Mouse (Mus musculus): ENCODE data around the gene Il1r2.

Gene Il1r2

GRCm38 (mm10) chr1:40073779-40074178 lies at the start of gene Il1r2:
Gene Il1r2 (plus strand): TSS chr1:40074079.
- DNase-seq (ENCODE audit: low read depth) = no peak

GRCm38 (mm10) chr1:40024554-40025320 lies 49.1 kb upstream of the Il1r2 start:
- DNase-seq (ENCODE audit: low read depth) = no peak

GRCm38 (mm10) chr1:40025416-40025815 lies 48.5 kb upstream of the Il1r2 start:
- DNase-seq (ENCODE audit: low read depth) = no peak

GRCm38 (mm10) chr1:40027116-40027620 lies 46.7 kb upstream of the Il1r2 start:
- no peak for DNase-seq (ENCODE audit: low read depth)

GRCm38 (mm10) chr1:40028207-40028998 lies 45.5 kb upstream of the Il1r2 start:
- DNase-seq (ENCODE audit: low read depth) = no peak

GRCm38 (mm10) chr1:40029597-40029996 lies 44.3 kb upstream of the Il1r2 start:
- no peak for DNase-seq (ENCODE audit: low read depth)

DNA sequence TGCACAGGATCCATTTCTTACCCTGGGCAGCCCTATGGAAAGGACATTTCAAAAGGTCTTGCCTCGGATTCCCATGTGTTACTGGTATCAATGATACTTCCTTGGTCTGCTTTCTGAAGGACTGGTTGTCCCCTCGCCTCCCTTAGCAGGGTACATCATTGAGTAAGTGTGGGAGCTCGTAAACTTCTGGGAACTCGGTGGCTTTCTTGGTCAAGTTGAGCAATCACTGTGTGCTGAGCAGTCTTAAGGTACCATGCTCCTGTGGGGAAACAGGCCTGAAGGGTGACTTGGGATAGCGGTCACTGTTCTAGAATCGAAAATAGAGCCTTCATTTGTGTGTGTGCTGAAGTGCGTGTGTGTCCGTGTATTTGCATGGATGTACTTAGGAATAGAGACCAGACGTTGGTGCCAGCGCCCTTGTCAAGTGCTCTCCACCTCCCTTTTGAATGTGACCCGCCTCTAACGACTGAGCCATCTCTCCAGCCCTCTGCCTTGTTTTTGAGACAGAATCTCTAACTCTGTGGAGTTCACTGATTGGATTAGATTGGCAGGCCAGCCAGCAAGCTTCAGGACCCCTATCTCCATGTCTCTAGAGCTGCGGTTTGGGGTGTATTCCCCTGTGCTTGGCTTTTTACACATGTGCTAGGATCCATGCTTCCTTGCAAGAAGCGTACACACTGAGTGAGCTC lies 43.4 kb upstream of the Il1r2 start:
- DNase-seq (ENCODE audit: low read depth) = no peak

DNA sequence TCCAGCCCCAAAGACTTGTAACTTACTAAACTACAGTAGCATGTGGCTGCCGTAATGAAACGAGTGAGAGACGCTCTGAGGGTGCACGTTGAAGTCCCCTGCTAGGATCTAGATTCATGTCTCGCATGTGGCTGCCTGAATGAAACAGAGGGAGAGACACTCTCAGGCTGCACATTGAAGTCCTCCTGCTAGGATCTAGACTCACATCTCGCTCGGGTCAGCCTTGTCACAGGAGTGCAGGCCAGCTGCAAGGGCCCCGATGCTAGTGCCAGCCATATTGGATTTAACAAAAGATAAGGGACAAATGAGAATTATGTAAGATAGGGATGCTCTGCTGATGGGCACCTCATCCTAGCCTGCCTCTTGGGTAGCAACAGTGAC lies 42.9 kb upstream of the Il1r2 start:
- DNase-seq (ENCODE audit: low read depth) = no peak

DNA sequence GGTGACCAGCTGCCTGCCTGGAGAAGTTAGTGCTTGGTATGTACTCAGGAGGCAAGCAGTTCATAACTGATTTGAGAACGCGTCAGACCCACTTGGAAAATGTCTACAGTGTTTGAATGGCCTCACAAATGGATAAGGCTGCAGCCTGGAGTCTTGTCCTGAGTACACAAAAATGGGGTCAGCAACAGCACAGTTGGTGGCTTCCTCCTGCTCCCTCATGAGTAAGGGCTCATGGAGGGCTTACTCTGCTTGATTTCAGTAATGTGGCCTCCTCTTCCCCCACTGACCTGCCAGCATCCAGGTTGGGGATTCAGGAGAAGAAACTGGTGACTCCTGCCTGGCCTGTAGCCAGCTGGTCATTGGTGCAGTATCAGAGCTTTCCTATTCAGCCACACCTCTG lies 42.3 kb upstream of the Il1r2 start:
- no peak for DNase-seq (ENCODE audit: low read depth)

GRCm38 (mm10) chr1:40033315-40033714 lies 40.6 kb upstream of the Il1r2 start:
- no peak for DNase-seq (ENCODE audit: low read depth)

DNA sequence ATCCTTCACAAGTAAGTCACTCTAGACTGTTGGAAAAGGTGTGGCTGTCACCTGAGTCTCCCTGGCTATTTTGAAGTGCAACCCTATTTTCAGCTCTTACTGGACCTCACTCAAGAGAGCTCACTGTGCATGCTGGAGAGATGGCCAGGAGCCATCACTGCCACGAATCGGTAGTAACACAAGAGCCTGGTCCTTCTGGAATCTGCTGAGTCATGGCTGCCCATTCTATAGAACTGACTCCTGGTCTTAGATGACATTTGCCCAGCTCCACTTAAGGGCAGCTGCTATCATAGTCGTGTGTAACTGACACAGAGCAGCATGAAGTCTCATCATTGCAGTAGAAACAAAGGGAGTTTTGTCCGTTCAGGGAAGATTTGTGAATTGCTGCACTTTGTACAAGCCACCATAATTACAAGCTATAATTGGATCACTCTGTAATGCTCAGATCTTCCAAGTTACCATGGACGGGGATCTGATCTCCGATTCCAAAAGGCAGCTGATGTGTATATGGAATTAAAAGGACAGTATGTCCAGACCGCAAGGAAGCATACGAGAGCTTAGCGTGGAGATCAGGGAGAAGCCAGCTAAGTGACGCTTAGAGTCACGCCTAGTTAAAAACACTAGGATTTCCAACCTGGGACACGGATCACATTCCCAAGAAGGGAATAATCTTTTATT lies 40.0 kb upstream of the Il1r2 start:
- DNase-seq (ENCODE audit: low read depth) = peak; percentile 76

DNA sequence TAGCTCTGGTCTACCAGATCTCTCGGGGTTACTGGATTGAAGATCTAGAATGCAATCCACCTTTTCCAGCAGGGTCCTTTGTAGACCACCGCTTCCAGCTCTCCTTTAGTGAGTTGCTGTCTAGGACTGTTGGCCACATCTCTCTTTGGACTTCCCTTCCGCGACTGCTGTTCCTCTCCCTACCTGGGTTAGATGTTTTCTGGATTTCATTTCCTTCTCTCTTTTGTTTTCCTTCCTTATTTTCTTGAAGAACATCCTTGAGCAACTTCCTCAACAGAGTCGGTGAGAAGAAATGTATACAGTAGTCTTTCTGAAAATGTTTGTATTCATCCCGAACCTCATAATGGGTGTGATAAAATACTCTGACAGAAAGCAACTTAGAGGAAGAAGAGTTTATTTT lies 36.0 kb upstream of the Il1r2 start:
- no peak for DNase-seq (ENCODE audit: low read depth)

DNA sequence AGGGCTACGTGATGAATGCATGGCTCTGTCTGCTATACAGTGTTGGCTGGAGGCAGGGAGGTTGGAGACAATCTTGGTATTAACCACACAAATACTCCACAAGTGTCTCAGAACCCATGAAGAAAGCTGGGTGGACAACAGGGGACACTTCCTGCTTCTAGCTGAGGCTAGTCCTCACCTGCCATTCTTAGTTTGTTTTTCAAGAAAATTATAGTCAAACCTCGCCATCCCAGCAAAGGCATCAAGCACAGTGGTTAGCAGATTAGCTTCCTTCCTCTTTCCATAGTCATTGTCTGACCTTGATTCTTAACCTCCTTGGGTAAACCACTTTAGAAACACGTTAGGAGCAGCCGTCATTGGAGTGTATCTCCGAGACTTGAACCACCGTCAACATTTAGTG lies 28.2 kb upstream of the Il1r2 start:
- no peak for DNase-seq (ENCODE audit: low read depth)

GRCm38 (mm10) chr1:40046600-40046999 lies 27.3 kb upstream of the Il1r2 start:
- no peak for DNase-seq (ENCODE audit: low read depth)

DNA sequence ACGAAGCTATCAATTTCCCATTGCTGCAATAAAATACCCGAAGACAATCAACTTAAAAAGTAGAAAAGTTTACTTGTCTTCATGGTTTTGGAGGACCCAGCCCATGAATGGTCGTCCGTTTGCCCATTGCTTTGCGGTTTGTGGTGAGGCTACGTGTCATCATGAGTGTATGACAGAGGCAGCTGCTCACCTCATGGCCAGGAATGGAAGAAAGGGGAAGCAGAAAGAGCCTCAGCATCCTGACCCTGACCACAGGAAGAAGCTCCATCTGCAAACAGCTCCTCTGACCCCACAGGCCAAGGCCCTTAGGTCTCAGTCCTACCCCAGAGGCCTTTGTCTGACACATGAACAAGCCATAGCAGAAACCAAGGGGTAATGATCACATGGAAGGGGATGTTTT lies 22.7 kb upstream of the Il1r2 start:
- no peak for DNase-seq (ENCODE audit: low read depth)

GRCm38 (mm10) chr1:40052156-40052555 lies 21.7 kb upstream of the Il1r2 start:
- no peak for DNase-seq (ENCODE audit: low read depth)

GRCm38 (mm10) chr1:40053071-40053470 lies 20.8 kb upstream of the Il1r2 start:
- peak; percentile 28 for DNase-seq (ENCODE audit: low read depth)

GRCm38 (mm10) chr1:40055051-40055450 lies 18.8 kb upstream of the Il1r2 start:
- DNase-seq (ENCODE audit: low read depth) = no peak

DNA sequence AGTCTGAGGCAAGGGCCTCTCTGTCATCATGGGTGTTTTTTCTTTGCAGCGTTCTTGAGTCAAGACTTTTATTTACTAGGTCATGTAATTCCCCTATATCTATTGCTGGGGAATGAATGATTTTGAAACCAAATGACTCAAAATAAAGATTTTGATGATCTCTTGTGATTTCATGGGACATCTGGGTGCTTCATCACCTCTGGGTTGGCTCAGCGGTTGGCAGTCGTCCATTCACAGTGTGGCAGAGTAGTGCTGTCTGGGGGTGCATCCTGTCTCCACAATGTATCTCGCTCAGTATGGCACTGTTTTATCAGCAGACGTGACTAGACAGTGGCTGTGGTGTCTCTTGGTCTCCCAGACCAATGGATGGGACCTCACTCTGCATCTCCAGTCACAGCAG lies 17.9 kb upstream of the Il1r2 start:
- DNase-seq (ENCODE audit: low read depth) = no peak

- DNase-seq (ENCODE audit: low read depth) = no peak
Observed at GRCm38 (mm10) chr1:40057351-40057750, 16.5 kb upstream of the Il1r2 start.

GRCm38 (mm10) chr1:40058013-40058412 lies 15.9 kb upstream of the Il1r2 start:
- DNase-seq (ENCODE audit: low read depth) = no peak

DNA sequence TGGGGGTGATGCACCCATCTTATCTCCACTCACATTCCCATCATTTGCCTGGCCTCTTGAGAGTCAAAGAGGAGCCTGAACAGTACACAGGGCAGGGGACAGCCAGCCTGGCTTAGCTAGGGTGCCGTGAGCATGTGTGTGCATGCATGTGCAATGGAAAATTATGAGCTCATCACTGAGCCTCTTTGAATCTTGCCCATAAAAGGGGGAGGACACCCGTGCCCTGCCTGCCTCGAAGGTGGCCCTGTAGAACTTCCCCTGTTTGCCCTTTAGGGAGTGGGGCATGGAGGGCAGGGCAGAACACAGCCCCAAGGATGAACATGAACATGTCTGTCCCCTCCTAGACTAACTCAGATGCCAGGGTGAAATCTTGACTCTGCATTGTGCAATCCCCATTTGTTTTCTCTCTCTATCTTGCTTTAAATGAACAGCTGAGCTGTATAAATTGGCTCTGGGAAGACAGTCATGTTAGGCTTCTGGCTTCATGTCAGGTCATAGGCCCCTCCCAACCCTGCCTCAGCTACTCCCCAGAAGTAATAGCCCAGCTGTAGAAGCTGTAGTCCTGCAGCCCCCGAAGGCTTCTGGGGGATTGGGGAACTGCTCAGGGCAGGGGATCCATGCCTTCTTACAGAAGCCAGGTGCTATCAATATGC lies 14.6 kb upstream of the Il1r2 start:
- DNase-seq (ENCODE audit: low read depth) = peak; percentile 40
